Mouse (Mus musculus) neural tube, embryonic 15.5 days (tissue): ENCODE results near the gene Nek4. TPM values are rescaled to one million over a fixed set of nuclear protein-coding genes. Genes with fewer than 3 reads are reported as not detected.

Experiments
- ATAC-seq: fragments of 200-750 bp; cut with Nextera tagmentation; 2 replicates; pipeline ENCODE4 v1.8.0; 2017; ENCODE audit warnings: mild to moderate bottlenecking, moderate TSS enrichment, moderate library complexity; ENCODE audit not compliant: low FRiP score
- H3K27ac ChIP-seq: fragments of 300-500 bp; sonication (generic); replicated peaks from 2 replicates; pipeline ENCODE4 v1.5.1; 2015; ENCODE audit warnings: mild to moderate bottlenecking, inconsistent platforms
- H3K27me3 ChIP-seq: fragments of 300-500 bp; sonication (generic); replicated peaks from 2 replicates; pipeline ENCODE4 v1.6.1; 2015; ENCODE audit warnings: inconsistent platforms
- H3K36me3 ChIP-seq: fragments of 300-500 bp; sonication (generic); 2 replicates; pipeline ENCODE4 v1.6.1; 2015; ENCODE audit warnings: inconsistent platforms
- H3K4me1 ChIP-seq: fragments of 300-500 bp; sonication (generic); 2 replicates; pipeline ENCODE4 v1.6.1; 2015; ENCODE audit warnings: inconsistent platforms
- H3K4me2 ChIP-seq: fragments of 300-500 bp; sonication (generic); 2 replicates; pipeline ENCODE4 v1.6.1; 2015; ENCODE audit warnings: inconsistent platforms, mild to moderate bottlenecking, moderate library complexity
- H3K4me3 ChIP-seq: fragments of 300-500 bp; sonication (generic); replicated peaks from 2 replicates; pipeline ENCODE4 v1.5.1; 2015; ENCODE audit warnings: mild to moderate bottlenecking, inconsistent platforms
- H3K9ac ChIP-seq: fragments of 300-500 bp; sonication (generic); replicated peaks from 2 replicates; pipeline ENCODE4 v1.6.1; 2015; ENCODE audit warnings: mild to moderate bottlenecking, inconsistent platforms
- H3K9me3 ChIP-seq: fragments of 300-500 bp; sonication (generic); replicated peaks from 2 replicates; pipeline ENCODE4 v1.6.1; 2016; ENCODE audit warnings: inconsistent platforms
- WGBS: fragments of 180-500 bp; shearing (Covaris S2); methylation state at CpG from one replicate; pipeline ENCODE4 v1.1.7; 2015; ENCODE audit warnings: mixed read lengths; 5-methylcytosine and 5-hydroxymethylcytosine counted together
- polyA plus RNA-seq: library from polyadenylated mRNA; unstranded; fragments of >200 nt; fragmentation: Nextera tagmentation; extraction: Ambion mirVana; gene quantifications from 2 replicates; pipeline ENCODE4 v1.2.1, GENCODE M21; 2015

The Nek4 gene
- polyA plus RNA-seq, 1 experiment from 2014 or later: 15.8 TPM

GRCm38 (mm10) chr14:30925492-30925891 is 25.7 kb upstream of the Nek4 start:
- H3K9me3 ChIP-seq: no peaks in the 10 kb centered on the region
- H3K4me1 ChIP-seq: no peaks in the 10 kb centered on the region
- H3K27ac ChIP-seq: no peak overlapping the region
- no peak overlapping the region for H3K4me3 ChIP-seq
- ATAC-seq: no peak
- no peaks in the 10 kb centered on the region for H3K36me3 ChIP-seq
- no peak overlapping the region for H3K4me2 ChIP-seq
- no peaks in the 10 kb centered on the region for H3K27me3 ChIP-seq
- 93% methylated on average over 3 of the region's 3 CpGs for WGBS
- no peak overlapping the region for H3K9ac ChIP-seq

- WGBS: 91% methylated on average over 4 of the region's 4 CpGs
- no peaks in the 10 kb centered on the region for H3K36me3 ChIP-seq
- no peaks in the 10 kb centered on the region for H3K27me3 ChIP-seq
- no peaks in the 10 kb centered on the region for H3K4me1 ChIP-seq
- H3K9ac ChIP-seq: no peak overlapping the region
- no peak overlapping the region for H3K27ac ChIP-seq
- H3K4me3 ChIP-seq: no peak overlapping the region
- no peak overlapping the region for H3K4me2 ChIP-seq
- no peak for ATAC-seq
- no peaks in the 10 kb centered on the region for H3K9me3 ChIP-seq
Observed at GRCm38 (mm10) chr14:30930386-30930785, 20.8 kb upstream of the Nek4 start.

GRCm38 (mm10) chr14:30933351-30933750 is 17.8 kb upstream of the Nek4 start:
- WGBS: 90% methylated on average over 9 of the region's 9 CpGs
- Histone ChIP-seq H3K4me3 (no peak overlapping the region), H3K4me2 (no peak overlapping the region), H3K27me3 (no peaks in the 10 kb centered on the region), H3K9ac (no peak overlapping the region), H3K9me3 (no peaks in the 10 kb centered on the region), H3K36me3 (no peaks in the 10 kb centered on the region), H3K27ac (no peak overlapping the region), H3K4me1 (no peaks in the 10 kb centered on the region)
- no peak for ATAC-seq

GRCm38 (mm10) chr14:30942254-30942653 is 8.9 kb upstream of the Nek4 start:
- Histone ChIP-seq H3K4me3 (no peak overlapping the region), H3K9me3 (no peaks in the 10 kb centered on the region), H3K4me2 (no peak overlapping the region), H3K9ac (no peak overlapping the region), H3K27me3 (0 out of 2 replicates have a peak, but pooled peaks cover 6% of the 10 kb centered on the region), H3K36me3 (no peaks in the 10 kb centered on the region), H3K4me1 (no peaks in the 10 kb centered on the region), H3K27ac (no peak overlapping the region)
- no peak for ATAC-seq
- WGBS: 93% methylated on average over 4 of the region's 4 CpGs

- no peak for ATAC-seq
- 87% methylated on average over 7 of the region's 7 CpGs for WGBS
- Histone ChIP-seq H3K36me3 (no peaks in the 10 kb centered on the region), H3K27ac (no peak within 1 kb of the TSS), H3K9me3 (no peaks in the 10 kb centered on the region), H3K4me2 (no peak within 1 kb of the TSS), H3K4me3 (no peak within 1 kb of the TSS), H3K27me3 (0 out of 2 replicates have a peak, but pooled peaks cover 6% of the 10 kb centered on the region), H3K4me1 (no peaks in the 10 kb centered on the region), H3K9ac (0 out of 2 replicates have a peak within 1 kb of the TSS, but pooled peaks have one; percentile 14)
Observed at GRCm38 (mm10) chr14:30943038-30943437, 8.1 kb upstream of the Nek4 start, which contains the start of gene Itih1. TSS of gene Itih1 (minus strand) at chr14:30943289.

- 69% methylated on average over 11 of the region's 11 CpGs for WGBS
- no peak overlapping the region for H3K27ac ChIP-seq
- no peak for ATAC-seq
- H3K9ac ChIP-seq: no peak overlapping the region
- no peaks in the 10 kb centered on the region for H3K9me3 ChIP-seq
- H3K36me3 ChIP-seq: no peaks in the 10 kb centered on the region
- H3K4me1 ChIP-seq: no peaks in the 10 kb centered on the region
- no peak overlapping the region for H3K4me2 ChIP-seq
- H3K27me3 ChIP-seq: 0 out of 2 replicates have a peak, but pooled peaks cover 9% of the 10 kb centered on the region
- H3K4me3 ChIP-seq: no peak overlapping the region
Observed at GRCm38 (mm10) chr14:30943860-30944674, 7.1 kb upstream of the Nek4 start.

GRCm38 (mm10) chr14:30944745-30945144 is 6.4 kb upstream of the Nek4 start:
- no peaks in the 10 kb centered on the region for H3K4me1 ChIP-seq
- no peak overlapping the region for H3K27ac ChIP-seq
- H3K4me2 ChIP-seq: no peak overlapping the region
- no peak overlapping the region for H3K4me3 ChIP-seq
- 74% methylated on average over 2 of the region's 2 CpGs for WGBS
- no peak overlapping the region for H3K9ac ChIP-seq
- ATAC-seq: no peak
- no peaks in the 10 kb centered on the region for H3K36me3 ChIP-seq
- 0 out of 2 replicates have a peak, but pooled peaks cover 9% of the 10 kb centered on the region for H3K27me3 ChIP-seq
- no peaks in the 10 kb centered on the region for H3K9me3 ChIP-seq

GRCm38 (mm10) chr14:30949986-30950385 is 1.2 kb upstream of the Nek4 start:
- H3K27me3 ChIP-seq: 0 out of 2 replicates have a peak, but pooled peaks cover 9% of the 10 kb centered on the region
- H3K27ac ChIP-seq: no peak overlapping the region
- H3K9ac ChIP-seq: no peak overlapping the region
- no peak overlapping the region for H3K4me3 ChIP-seq
- peaks cover 14% of the 10 kb centered on the region for H3K4me1 ChIP-seq
- ATAC-seq: no peak
- no peaks in the 10 kb centered on the region for H3K36me3 ChIP-seq
- H3K9me3 ChIP-seq: no peaks in the 10 kb centered on the region
- WGBS: 97% methylated on average over 10 of the region's 10 CpGs
- no peak overlapping the region for H3K4me2 ChIP-seq

- H3K9ac ChIP-seq: no peak overlapping the region
- no peak overlapping the region for H3K4me2 ChIP-seq
- H3K9me3 ChIP-seq: no peaks in the 10 kb centered on the region
- no peak for ATAC-seq
- peaks cover 35% of the 10 kb centered on the region for H3K36me3 ChIP-seq
- H3K27ac ChIP-seq: no peak overlapping the region
- no peak overlapping the region for H3K4me3 ChIP-seq
- WGBS: 85% methylated on average over 2 of the region's 2 CpGs
- no peaks in the 10 kb centered on the region for H3K4me1 ChIP-seq
- H3K27me3 ChIP-seq: no peaks in the 10 kb centered on the region
Observed at GRCm38 (mm10) chr14:30958517-30958916, 7.3 kb downstream of the Nek4 start.

GRCm38 (mm10) chr14:30959031-30959430 is 7.9 kb downstream of the Nek4 start:
- 96% methylated on average over 4 of the region's 4 CpGs for WGBS
- Histone ChIP-seq H3K4me1 (no peaks in the 10 kb centered on the region), H3K36me3 (peaks cover 38% of the 10 kb centered on the region), H3K4me3 (no peak overlapping the region), H3K27me3 (no peaks in the 10 kb centered on the region), H3K4me2 (no peak overlapping the region), H3K9ac (no peak overlapping the region), H3K27ac (no peak overlapping the region), H3K9me3 (no peaks in the 10 kb centered on the region)
- no peak for ATAC-seq

GRCm38 (mm10) chr14:30960366-30960765 is 9.2 kb downstream of the Nek4 start:
- Histone ChIP-seq H3K27ac (no peak overlapping the region), H3K9ac (no peak overlapping the region), H3K4me2 (no peak overlapping the region), H3K36me3 (peaks cover 40% of the 10 kb centered on the region), H3K4me1 (no peaks in the 10 kb centered on the region), H3K9me3 (no peaks in the 10 kb centered on the region), H3K27me3 (no peaks in the 10 kb centered on the region), H3K4me3 (no peak overlapping the region)
- ATAC-seq: no peak
- WGBS: 96% methylated on average over 1 of the region's 1 CpGs

GRCm38 (mm10) chr14:30974204-30974603 is 23.0 kb downstream of the Nek4 start:
- no peaks in the 10 kb centered on the region for H3K4me1 ChIP-seq
- ATAC-seq: no peak
- H3K27ac ChIP-seq: no peak overlapping the region
- H3K4me2 ChIP-seq: no peak overlapping the region
- H3K27me3 ChIP-seq: no peaks in the 10 kb centered on the region
- no peaks in the 10 kb centered on the region for H3K9me3 ChIP-seq
- no peak overlapping the region for H3K9ac ChIP-seq
- WGBS: 43% methylated on average over 6 of the region's 6 CpGs
- peaks cover 56% of the 10 kb centered on the region for H3K36me3 ChIP-seq
- no peak overlapping the region for H3K4me3 ChIP-seq
